Mouse (Mus musculus) lung, postnatal 0 days (tissue): Measurements from ENCODE around the gene Filip1l. TPM values are rescaled to one million over a fixed set of nuclear protein-coding genes. Genes with fewer than 3 reads are reported as not detected.
A peak's percentile ranks its signal among the peaks of the same experiment; 100 is the strongest.
"Not testable (repeated sequence)": the region's sequence is repeated elsewhere in the genome, so short reads cannot be mapped to it uniquely, and the experiment has no call there.

ENCODE experiments used
- ATAC-seq: fragments of 200-750 bp; cut with Nextera tagmentation; 2 replicates; pipeline ENCODE4 v1.8.0; 2017; ENCODE audit warnings: moderate library complexity
- DNase-seq: peaks from one replicate; pipeline ENCODE4 v3.0.0-alpha.2; 2016; ENCODE audit warnings: low spot score
- H3K27ac ChIP-seq: fragments of 300-500 bp; sonication (generic); 2 replicates; pipeline ENCODE4 v1.5.1; 2014; ENCODE audit warnings: antibody characterized with exemption, mild to moderate bottlenecking, low read length, mixed read lengths
- H3K27me3 ChIP-seq: fragments of 300-500 bp; sonication (generic); replicated peaks from 2 replicates; pipeline ENCODE4 v1.6.1; 2014; ENCODE audit warnings: low read length, mixed read lengths; ENCODE audit not compliant: insufficient read depth
- H3K36me3 ChIP-seq: fragments of 300-500 bp; sonication (generic); 2 replicates; pipeline ENCODE4 v1.6.1; 2014; ENCODE audit warnings: low read length, mixed read lengths; ENCODE audit not compliant: insufficient read depth
- H3K4me1 ChIP-seq: fragments of 300-500 bp; sonication (generic); 2 replicates; pipeline ENCODE4 v1.6.1; 2014; ENCODE audit warnings: antibody characterized with exemption, low read depth, low read length, mixed read lengths; ENCODE audit not compliant: insufficient read depth
- H3K4me2 ChIP-seq: fragments of 300-500 bp; sonication (generic); replicated peaks from 2 replicates; pipeline ENCODE4 v1.6.1; 2014; ENCODE audit warnings: low read depth, mild to moderate bottlenecking, low read length, moderate library complexity, mixed read lengths
- H3K4me3 ChIP-seq: fragments of 300-500 bp; sonication (generic); 2 replicates; pipeline ENCODE4 v1.5.1; 2014; ENCODE audit warnings: low read depth, low read length
- H3K9ac ChIP-seq: fragments of 300-500 bp; sonication (generic); replicated peaks from 2 replicates; pipeline ENCODE4 v1.6.1; 2014; ENCODE audit warnings: low read depth, mild to moderate bottlenecking
- H3K9me3 ChIP-seq: fragments of 300-500 bp; sonication (generic); 2 replicates; pipeline ENCODE4 v1.6.1; 2016; ENCODE audit warnings: low read length, mixed read lengths
- CTCF ChIP-seq: IDR thresholded peaks from 2 replicates; pipeline ENCODE4 v1.5.1; 2016; ENCODE audit warnings: antibody characterized with exemption, mild to moderate bottlenecking
- EP300 ChIP-seq: IDR thresholded peaks from 2 replicates; pipeline ENCODE4 v1.6.1; 2016; ENCODE audit warnings: antibody characterized with exemption, mild to moderate bottlenecking, control low read depth
- WGBS: fragments of 180-500 bp; shearing (Covaris S2); extraction: QIAGEN DNeasy Blood & Tissue Kit; methylation state at CpG from one replicate; pipeline ENCODE4 v1.1.7; 2014; 5-methylcytosine and 5-hydroxymethylcytosine counted together
- polyA plus RNA-seq: library from polyadenylated mRNA; unstranded; fragments of >200 nt; fragmentation: Nextera tagmentation; extraction: Ambion mirVana; gene quantifications from 2 replicates; pipeline ENCODE4 v1.2.1, GENCODE M21; 2015

Gene Filip1l
- polyA plus RNA-seq, 1 experiment from 2014 or later = 41.6 TPM

GRCm38 (mm10) chr16:57372156-57372555 is 19.3 kb downstream of the Filip1l start:
- H3K27ac ChIP-seq = no peak overlapping the region
- WGBS = 67% methylated on average over 3 of the region's 3 CpGs
- no peak overlapping the region for H3K4me3 ChIP-seq
- no peaks in the 10 kb centered on the region for H3K4me1 ChIP-seq
- no peaks in the 10 kb centered on the region for H3K9me3 ChIP-seq
- no peaks in the 10 kb centered on the region for H3K27me3 ChIP-seq
- no peak for ATAC-seq
- no peak overlapping the region for H3K9ac ChIP-seq
- H3K36me3 ChIP-seq = no peaks in the 10 kb centered on the region
- TF ChIP-seq CTCF (no peak), EP300 (no peak)
- H3K4me2 ChIP-seq = no peak overlapping the region
- DNase-seq = no peak

GRCm38 (mm10) chr16:57375248-57375837 is 22.4 kb downstream of the Filip1l start:
- DNase-seq (no peak), ATAC-seq (no peak)
- Histone ChIP-seq H3K4me1 (no peaks in the 10 kb centered on the region), H3K36me3 (no peaks in the 10 kb centered on the region), H3K4me2 (no peak overlapping the region), H3K27me3 (no peaks in the 10 kb centered on the region), H3K4me3 (no peak overlapping the region), H3K27ac (no peak overlapping the region), H3K9ac (no peak overlapping the region), H3K9me3 (no peaks in the 10 kb centered on the region)
- 85% methylated on average over 7 of the region's 7 CpGs for WGBS
- TF ChIP-seq EP300 (no peak), CTCF (no peak)

- WGBS = 76% methylated on average over 9 of the region's 9 CpGs
- Histone ChIP-seq H3K9me3 (no peaks in the 10 kb centered on the region; the same call in 1 of the 2 replicates), H3K4me2 (no peak overlapping the region), H3K36me3 (no peaks in the 10 kb centered on the region), H3K9ac (no peak overlapping the region), H3K4me3 (no peak overlapping the region), H3K27ac (no peak overlapping the region), H3K4me1 (no peaks in the 10 kb centered on the region), H3K27me3 (no peaks in the 10 kb centered on the region)
- no peak for TF ChIP-seq CTCF
- no peak for TF ChIP-seq EP300
- ATAC-seq (no peak), DNase-seq (no peak)
Observed at GRCm38 (mm10) chr16:57378631-57379330, 25.9 kb downstream of the Filip1l start.

- no peaks in the 10 kb centered on the region for H3K36me3 ChIP-seq
- H3K9me3 ChIP-seq = no peaks in the 10 kb centered on the region; the same call in 1 of the 2 replicates
- no peak for DNase-seq
- no peak overlapping the region for H3K4me2 ChIP-seq
- ATAC-seq = peak; percentile 58
- peak overlapping the region; percentile 51; the same call in 1 of the 2 replicates for H3K27ac ChIP-seq
- no peaks in the 10 kb centered on the region for H3K27me3 ChIP-seq
- H3K4me3 ChIP-seq = no peak overlapping the region
- no peak overlapping the region for H3K9ac ChIP-seq
- WGBS = 42% methylated on average over 8 of the region's 8 CpGs
- no peak for TF ChIP-seq EP300
- no peak for TF ChIP-seq CTCF
- H3K4me1 ChIP-seq = no peaks in the 10 kb centered on the region
Observed at GRCm38 (mm10) chr16:57383266-57383971, 30.5 kb downstream of the Filip1l start.

- no peak overlapping the region for H3K9ac ChIP-seq
- H3K27ac ChIP-seq = peak overlapping the region; percentile 51
- no peaks in the 10 kb centered on the region for H3K36me3 ChIP-seq
- ATAC-seq (peak; percentile 89), DNase-seq (no peak)
- no peaks in the 10 kb centered on the region for H3K4me1 ChIP-seq
- no peaks in the 10 kb centered on the region; the same call in 1 of the 2 replicates for H3K9me3 ChIP-seq
- no peak overlapping the region for H3K4me2 ChIP-seq
- TF ChIP-seq EP300 (peak; percentile 65), CTCF (no peak)
- no peaks in the 10 kb centered on the region for H3K27me3 ChIP-seq
- WGBS = 62% methylated on average over 2 of the region's 2 CpGs
- no peak overlapping the region for H3K4me3 ChIP-seq
Observed at GRCm38 (mm10) chr16:57384274-57384673, 31.4 kb downstream of the Filip1l start.

GRCm38 (mm10) chr16:57389566-57390251 is 36.8 kb downstream of the Filip1l start:
- Histone ChIP-seq H3K4me1 (no peaks in the 10 kb centered on the region), H3K27ac (no peak overlapping the region), H3K27me3 (no peaks in the 10 kb centered on the region), H3K9me3 (no peaks in the 10 kb centered on the region), H3K4me3 (no peak overlapping the region), H3K36me3 (no peaks in the 10 kb centered on the region), H3K4me2 (no peak overlapping the region), H3K9ac (no peak overlapping the region)
- no peak for DNase-seq
- WGBS = 78% methylated on average over 15 of the region's 15 CpGs
- ATAC-seq = no peak
- no peak for TF ChIP-seq EP300
- TF ChIP-seq CTCF = no peak

- not testable (repeated sequence) for H3K27ac ChIP-seq, H3K9ac ChIP-seq, ATAC-seq, H3K4me3 ChIP-seq, H3K4me1 ChIP-seq, H3K27me3 ChIP-seq, H3K9me3 ChIP-seq, H3K4me2 ChIP-seq, DNase-seq, H3K36me3 ChIP-seq
- WGBS = 35% methylated on average over 22 of the region's 39 CpGs
Observed at GRCm38 (mm10) chr16:57391171-57391570, 38.3 kb downstream of the Filip1l start.
